Mouse (Mus musculus): ENCODE measurements around the gene 2410015M20Rik.

DNA sequence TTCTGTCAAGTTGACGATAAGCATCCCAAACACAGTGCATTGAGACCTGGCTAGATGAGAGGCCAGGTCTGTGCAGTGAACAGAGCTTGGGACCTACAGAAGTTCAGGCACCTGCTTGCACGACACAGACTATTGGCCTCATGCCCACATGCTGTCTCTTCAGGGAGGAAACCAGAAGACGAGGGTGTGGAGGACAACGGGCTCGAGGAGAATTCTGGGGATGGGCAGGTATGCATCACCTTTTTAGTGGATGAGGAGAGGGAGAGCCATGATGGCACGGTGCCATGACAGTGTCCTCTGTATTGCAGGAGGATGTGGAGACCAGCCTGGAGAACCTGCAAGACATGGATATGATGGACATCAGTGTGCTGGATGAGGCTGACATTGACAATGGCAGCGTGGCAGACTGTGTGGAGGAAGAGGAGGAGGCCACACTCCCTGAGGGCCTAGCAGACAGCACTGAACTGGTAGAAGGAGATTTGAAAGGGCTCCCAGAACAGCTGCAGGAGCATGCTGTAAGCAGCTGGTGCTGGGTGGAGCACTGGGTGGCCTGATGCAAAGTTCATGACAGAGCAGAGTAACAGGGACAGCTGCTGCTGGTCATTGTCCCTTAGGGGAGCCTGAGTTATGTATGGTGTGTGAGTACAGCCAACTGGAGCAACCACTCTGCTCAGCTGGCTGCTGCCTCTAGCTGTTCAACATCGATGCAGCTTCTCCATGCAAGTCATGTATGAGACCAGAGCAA is 15.9 kb downstream of the 2410015M20Rik start:
- no peak for TF ChIP-seq CTCF (IDR thresholded peaks at IDR 0.05; ENCODE audit: low read depth, low read length)
- no peak for TF ChIP-seq POLR2A (IDR thresholded peaks at IDR 0.05; ENCODE audit: extremely low read depth, insufficient read depth, low read length)
